Mouse (Mus musculus): ENCODE data around the gene Gm45062. TPM values are rescaled to one million over a fixed set of nuclear protein-coding genes. Genes with fewer than 3 reads are reported as not detected.

The Gm45062 gene
- total and polyA plus RNA-seq, 3 experiments = 2.2 to 3.6 TPM; not detected in 1

DNA sequence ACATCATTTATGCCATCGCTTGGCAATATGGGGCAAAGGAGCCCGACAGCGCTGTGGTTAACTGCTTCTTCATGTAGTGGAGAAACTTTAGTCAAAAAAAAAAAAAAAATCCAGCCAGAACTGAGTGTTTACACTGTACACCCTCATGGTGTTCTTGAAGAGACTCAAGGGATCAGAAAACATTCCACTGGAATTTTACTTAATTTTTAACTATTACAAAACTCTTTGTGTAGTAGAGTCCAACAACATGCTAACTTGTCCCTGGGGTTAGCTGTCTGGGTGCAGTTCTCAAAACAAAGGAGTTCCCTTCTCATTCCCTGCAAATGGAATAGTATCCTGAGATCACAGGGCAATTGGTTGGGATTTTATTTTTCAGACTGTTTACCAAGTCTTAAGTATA is 210.7 kb downstream of the Gm45062 start:
- TF ChIP-seq ETS1 (IDR thresholded peaks at IDR 0.05; ENCODE audit: low read depth, low read length) = no peak
- TF ChIP-seq ZNF384 (IDR thresholded peaks at IDR 0.05; ENCODE audit: low read depth, low read length) = no peak
- TF ChIP-seq POLR2AphosphoS5 (IDR thresholded peaks at IDR 0.05; ENCODE audit: borderline replicate concordance, low read depth, low read length) = no peak
- TF ChIP-seq CHD1 (IDR thresholded peaks at IDR 0.05; ENCODE audit: low read depth, low read length) = no peak
- TF ChIP-seq MYB (IDR thresholded peaks at IDR 0.05; ENCODE audit: low read depth, low read length) = no peak
- no peak for TF ChIP-seq UBTF (IDR thresholded peaks at IDR 0.05; ENCODE audit: borderline replicate concordance, insufficient read depth, low read depth, low read length)
- no peak for TF ChIP-seq ZKSCAN1 (IDR thresholded peaks at IDR 0.05; ENCODE audit: low read depth, low read length)
- no peak for TF ChIP-seq E2F4 (IDR thresholded peaks at IDR 0.05; ENCODE audit: borderline replicate concordance, low read depth, low read length)
- TF ChIP-seq RAD21 (IDR thresholded peaks at IDR 0.05; ENCODE audit: low read depth, low read length) = no peak
- no peak for TF ChIP-seq GABPA (IDR thresholded peaks at IDR 0.05; ENCODE audit: low read depth, low read length)
- TF ChIP-seq POLR2AphosphoS2 (IDR thresholded peaks at IDR 0.05; ENCODE audit: low read length) = no peak
- TF ChIP-seq MAZ (IDR thresholded peaks at IDR 0.05; ENCODE audit: low read depth, low read length) = no peak
- TF ChIP-seq TAL1 (IDR thresholded peaks at IDR 0.05; ENCODE audit: low read length) = no peak
- TF ChIP-seq ELF1 (IDR thresholded peaks at IDR 0.05; ENCODE audit: low read depth, low read length) = no peak
- TF ChIP-seq GATA1 (IDR thresholded peaks at IDR 0.05; ENCODE audit: low read depth, low read length) = no peak
- TF ChIP-seq MAFK (IDR thresholded peaks at IDR 0.05; ENCODE audit: borderline replicate concordance, low read depth, low read length) = no peak
- TF ChIP-seq ZMIZ1 (IDR thresholded peaks at IDR 0.05; ENCODE audit: low read depth, low read length) = no peak
- H3K9me3 ChIP-seq (replicated peaks; ENCODE audit: insufficient read depth, low read length) = no peaks in the 10 kb centered on the region
- no peak overlapping the region for H3K4me3 ChIP-seq (ENCODE audit: control insufficient read depth in 1 of 2, insufficient read depth in 1 of 2, low read depth in 2 of 2, low read length in 2 of 2)
- H3K4me1 ChIP-seq (ENCODE audit: control insufficient read depth in 1 of 2, insufficient read depth in 2 of 2, low read length in 2 of 2) = peaks cover 5 to 14% of the 10 kb centered on the region in 2 experiments; a peak in 3 of 4 replicates
- no peaks in the 10 kb centered on the region for H3K27me3 ChIP-seq (ENCODE audit: control insufficient read depth in 1 of 2, insufficient read depth in 2 of 2, low read length in 2 of 2)
- peaks cover 0 to 8% of the 10 kb centered on the region in 2 experiments; a peak in 2 of 4 replicates for H3K36me3 ChIP-seq (ENCODE audit: control insufficient read depth in 1 of 2, insufficient read depth in 2 of 2, low read length in 2 of 2)
- no peak overlapping the region for H3K9ac ChIP-seq (ENCODE audit: control insufficient read depth, low read depth, low read length, poor library complexity, severe bottlenecking)
- no peak for DNase-seq (ENCODE audit: low read depth, low spot score)
- no peaks in the 10 kb centered on the region for H3K79me2 ChIP-seq (ENCODE audit: control insufficient read depth, insufficient read depth, low read length, poor library complexity)
- H3K27ac ChIP-seq (ENCODE audit: control insufficient read depth, low read depth, low read length) = no peak overlapping the region

DNA sequence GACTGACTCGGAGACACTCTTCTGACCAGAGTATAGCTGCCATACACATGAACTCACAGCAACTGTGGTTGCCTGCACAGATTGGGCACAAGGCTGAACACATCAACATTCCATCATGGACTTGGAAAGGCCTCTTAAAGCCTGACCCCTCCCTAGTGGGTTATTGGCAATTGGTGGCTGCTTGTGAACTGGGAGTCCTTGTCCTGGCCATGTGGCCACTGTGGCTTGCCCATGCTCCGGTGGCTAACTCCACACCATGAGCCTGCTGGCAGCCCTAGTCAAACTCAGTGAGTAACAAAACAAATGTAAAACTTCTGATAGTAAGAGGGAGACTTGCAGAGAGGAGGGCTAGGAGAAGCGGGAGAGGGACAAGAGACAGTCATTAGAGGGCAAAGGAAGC is 212.9 kb downstream of the Gm45062 start:
- Histone ChIP-seq H3K4me3 (ENCODE audit: control insufficient read depth in 1 of 2, insufficient read depth in 1 of 2, low read depth in 2 of 2, low read length in 2 of 2) (no peak overlapping the region), H3K27me3 (ENCODE audit: control insufficient read depth in 1 of 2, insufficient read depth in 2 of 2, low read length in 2 of 2) (no peaks in the 10 kb centered on the region), H3K4me1 (ENCODE audit: control insufficient read depth in 1 of 2, insufficient read depth in 2 of 2, low read length in 2 of 2) (peaks cover 5 to 12% of the 10 kb centered on the region in 2 experiments; a peak in 3 of 4 replicates), H3K79me2 (ENCODE audit: control insufficient read depth, insufficient read depth, low read length, poor library complexity) (no peaks in the 10 kb centered on the region), H3K27ac (ENCODE audit: control insufficient read depth, low read depth, low read length) (no peak overlapping the region), H3K9me3 (replicated peaks; ENCODE audit: insufficient read depth, low read length) (no peaks in the 10 kb centered on the region), H3K9ac (ENCODE audit: control insufficient read depth, low read depth, low read length, poor library complexity, severe bottlenecking) (no peak overlapping the region), H3K36me3 (ENCODE audit: control insufficient read depth in 1 of 2, insufficient read depth in 2 of 2, low read length in 2 of 2) (peaks cover 0 to 7% of the 10 kb centered on the region in 2 experiments; a peak in 2 of 4 replicates)
- TF ChIP-seq ZNF384 (IDR thresholded peaks at IDR 0.05; ENCODE audit: low read depth, low read length) = no peak
- no peak for DNase-seq (ENCODE audit: low read depth, low spot score)
